Mouse (Mus musculus) right cerebral cortex, postnatal 4 days (tissue): ENCODE results near the gene Lbx1.

Experiments
- DNase-seq: peaks from one replicate; pipeline ENCODE4 v3.0.0-alpha.2; 2022

Lbx1 gene

DNA sequence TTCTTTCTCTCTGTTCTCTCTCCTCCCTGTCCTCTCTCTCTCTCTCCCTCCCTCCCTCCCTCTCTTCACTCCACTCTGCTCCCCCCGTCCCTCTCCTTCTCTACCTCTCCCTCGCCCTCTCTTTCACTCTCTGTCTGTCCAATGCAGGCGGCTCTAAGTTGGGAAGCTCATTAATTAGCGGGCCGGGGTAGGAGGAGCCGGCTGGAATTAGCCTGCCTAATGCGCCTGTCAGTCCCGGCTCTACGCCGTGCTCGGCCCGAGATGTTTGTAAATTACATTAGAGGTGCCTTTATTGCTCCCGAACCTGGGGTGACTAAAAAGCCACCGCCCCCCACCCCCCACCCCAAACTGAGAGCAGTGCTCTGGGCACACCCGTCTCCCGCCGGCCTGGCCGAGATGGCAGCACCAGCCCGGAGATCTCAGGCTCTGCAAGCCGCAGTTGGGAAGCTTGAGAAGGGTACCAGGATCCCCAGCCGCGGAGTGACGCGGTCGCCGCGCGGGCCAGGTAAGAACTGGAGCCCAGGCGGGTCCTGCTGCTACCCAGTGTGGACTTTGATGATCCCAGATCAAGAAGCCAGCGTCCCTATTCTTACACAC, at the start of gene Lbx1:
Gene Lbx1 (minus strand): TSS at position 47 of the 597 bp plus-strand sequence.
- DNase-seq, result no peak

DNA sequence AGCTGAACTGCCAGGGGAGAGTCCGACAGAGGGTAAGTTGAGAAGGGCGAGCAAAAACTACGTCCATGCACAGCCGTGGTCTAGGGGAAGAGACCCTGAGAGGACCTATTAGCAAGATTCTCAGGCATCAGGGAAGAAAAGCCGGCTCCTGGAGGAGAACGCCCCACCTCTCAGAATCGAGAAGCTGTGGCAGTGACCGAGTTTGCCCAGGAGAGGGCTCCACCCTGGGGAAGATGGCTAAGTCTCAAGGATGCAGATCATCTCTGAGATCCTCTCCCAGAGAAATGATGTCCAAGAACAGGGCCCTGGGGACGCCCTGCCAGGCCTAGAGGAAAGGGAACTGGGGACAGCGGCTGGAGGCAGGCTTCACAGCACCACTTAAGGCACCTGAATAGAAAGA, 47.7 kb upstream of the Lbx1 start:
- DNase-seq, result peak; percentile 75

DNA sequence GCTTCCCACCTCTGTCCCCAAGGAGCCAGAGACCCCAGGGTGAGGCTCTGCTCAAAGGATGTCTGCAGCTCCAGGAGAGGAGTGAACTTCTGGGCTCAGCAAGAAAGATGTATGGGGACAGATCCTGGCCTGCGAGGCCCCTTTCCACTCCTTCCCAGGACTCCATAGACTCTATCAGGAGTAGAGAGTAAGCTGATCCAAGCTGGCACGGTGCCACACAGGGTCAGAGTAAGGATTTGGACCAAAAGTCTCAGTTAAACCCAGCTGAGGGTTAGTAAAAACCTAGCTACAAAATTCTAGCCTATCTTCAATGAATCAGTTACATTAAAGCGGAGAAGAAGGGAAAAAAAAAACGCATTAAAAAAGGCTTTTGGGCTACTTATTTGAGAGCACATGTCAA, 40.6 kb upstream of the Lbx1 start:
- DNase-seq, result no peak

DNA sequence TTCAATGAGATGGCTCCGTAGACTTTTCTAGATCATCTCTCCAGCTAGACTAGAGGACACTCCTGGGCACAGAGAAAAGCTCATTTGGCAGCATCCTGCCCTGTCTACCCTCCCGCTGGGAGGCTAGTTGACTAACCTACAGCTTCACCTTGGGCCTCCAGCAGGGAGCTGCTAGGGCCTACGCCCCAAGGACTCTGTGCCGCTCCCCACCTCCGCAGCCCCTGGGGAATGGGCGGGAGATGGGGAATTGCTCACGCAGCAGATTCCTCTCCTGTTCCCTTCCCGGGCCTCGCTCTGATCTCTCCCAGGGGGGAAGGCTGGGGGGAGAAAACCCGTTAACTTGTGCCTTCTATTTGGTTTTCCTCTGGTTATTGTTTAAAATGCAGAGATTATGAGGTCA, 36.4 kb upstream of the Lbx1 start:
- no peak for DNase-seq

DNA sequence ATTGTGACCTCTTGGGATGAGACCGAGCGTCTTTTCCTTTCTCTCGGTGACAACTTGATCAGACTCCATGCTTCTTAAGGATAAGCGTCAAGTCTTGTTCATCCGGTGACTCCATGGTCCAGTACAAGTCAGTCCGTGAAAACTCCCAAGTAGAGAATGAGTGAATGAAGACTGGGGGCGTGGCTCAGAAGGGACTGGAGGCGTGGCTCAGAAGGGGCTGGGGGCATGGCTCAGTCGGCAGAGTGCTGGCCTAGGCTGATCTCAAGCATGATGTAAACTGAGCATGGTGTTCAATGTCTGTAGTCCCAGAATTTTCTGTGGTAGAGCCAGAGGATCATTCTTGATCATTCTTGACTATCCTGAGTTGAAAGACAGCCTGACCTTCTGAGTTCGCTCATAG, 27.4 kb upstream of the Lbx1 start:
- no peak for DNase-seq

DNA sequence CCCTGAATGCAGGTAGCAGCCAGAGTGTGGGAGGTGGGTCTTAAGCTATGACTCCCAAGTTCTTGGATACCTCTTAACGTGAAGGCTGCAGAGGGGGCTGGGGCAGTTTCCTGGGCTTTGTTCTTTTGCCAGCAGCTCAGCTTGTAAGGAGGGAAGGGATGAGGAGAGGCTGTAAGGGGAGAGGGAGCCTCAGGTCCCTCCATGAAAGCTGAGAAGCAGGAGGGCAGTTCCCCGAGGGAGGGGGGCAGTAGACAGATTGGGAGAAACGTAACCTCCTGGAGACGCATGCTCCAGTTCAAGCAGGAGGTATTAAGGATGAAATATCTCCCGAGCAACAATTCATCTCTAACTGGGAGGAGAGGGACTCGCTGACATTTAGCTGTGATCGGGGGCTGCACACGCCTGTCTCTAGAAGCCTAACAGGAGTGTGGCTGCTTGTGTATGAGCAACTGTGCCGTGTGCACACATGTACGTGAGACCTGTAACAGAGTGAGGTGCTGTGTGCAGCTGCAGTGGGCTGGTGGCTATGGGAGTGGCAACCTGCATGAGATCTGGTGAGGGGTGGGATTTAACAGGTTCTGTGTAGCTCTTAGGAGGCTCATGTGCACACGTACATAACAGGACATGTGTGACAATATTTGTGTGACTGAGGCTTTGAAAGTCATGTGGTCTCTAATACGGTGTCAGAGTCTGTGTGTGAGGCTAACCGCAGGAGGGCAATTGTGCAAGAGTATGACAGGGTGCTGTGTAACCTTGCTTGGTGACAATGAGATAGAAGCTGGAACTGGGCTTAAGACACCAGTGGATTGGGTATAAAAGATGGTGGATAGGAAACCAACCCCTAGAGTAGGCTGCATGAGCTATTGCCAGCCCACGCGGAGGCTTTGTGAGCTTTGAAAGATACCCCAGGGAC, 22.1 kb upstream of the Lbx1 start:
- DNase-seq, result no peak

DNA sequence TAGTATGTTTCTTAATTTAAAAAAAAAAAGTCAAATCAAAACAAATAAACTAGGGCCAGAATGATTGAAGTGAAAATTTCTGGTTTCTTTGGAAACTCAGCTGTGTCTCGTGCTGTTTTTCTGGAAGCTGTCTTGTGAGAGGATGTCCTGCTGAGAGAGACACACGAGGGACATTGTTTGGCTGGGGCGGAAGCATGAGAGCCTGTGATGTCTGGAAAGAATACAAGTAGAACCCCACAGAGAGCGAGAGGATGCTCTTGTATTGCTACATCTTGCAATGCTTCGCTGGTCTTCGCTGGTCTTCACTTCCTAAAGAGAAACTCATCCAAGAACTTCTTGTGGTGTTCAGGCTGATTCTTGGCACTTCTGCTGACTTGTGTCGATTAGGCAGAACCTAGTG, 19.2 kb upstream of the Lbx1 start:
- DNase-seq, result no peak

DNA sequence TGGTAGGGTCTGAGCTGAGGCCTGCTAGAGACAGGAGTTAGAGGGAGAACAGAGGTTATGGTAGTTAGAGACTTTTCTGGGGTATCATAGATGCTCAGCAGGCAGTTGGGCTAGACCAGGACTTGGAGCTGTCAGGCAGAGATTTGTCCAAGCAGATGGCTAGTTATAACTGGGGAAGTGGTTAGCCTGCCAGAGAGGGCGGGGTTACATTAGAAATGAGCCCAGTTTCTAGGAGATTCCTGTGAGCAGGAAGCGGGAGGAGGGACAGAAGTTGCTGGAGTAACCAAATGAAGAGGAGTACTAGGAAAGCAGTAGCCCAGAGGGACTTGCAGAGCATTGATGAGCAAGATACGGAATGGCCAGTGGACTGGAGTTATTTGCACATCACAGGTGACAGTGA, 16.8 kb upstream of the Lbx1 start:
- DNase-seq, result no peak

DNA sequence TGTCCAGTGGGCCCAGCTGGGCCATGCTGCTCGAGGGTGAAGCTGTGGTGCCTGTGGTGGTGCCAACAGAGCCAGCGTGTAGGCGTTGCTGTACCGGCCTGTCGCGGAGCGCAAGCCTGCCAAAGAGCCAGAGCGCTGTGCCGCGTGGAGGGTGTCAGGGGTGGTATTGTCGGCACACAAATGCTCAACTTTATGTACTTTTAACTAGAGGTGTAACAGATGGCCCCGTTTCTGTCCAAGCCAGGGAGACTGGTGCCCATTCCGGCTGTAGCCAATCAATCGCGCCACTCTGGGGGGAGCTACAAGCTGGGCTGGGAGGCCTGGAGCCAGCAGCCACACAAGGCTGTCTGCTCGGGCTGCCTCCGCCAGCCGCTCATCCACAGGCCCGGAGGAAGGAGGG, 13.1 kb upstream of the Lbx1 start:
- DNase-seq, result peak; percentile 22

DNA sequence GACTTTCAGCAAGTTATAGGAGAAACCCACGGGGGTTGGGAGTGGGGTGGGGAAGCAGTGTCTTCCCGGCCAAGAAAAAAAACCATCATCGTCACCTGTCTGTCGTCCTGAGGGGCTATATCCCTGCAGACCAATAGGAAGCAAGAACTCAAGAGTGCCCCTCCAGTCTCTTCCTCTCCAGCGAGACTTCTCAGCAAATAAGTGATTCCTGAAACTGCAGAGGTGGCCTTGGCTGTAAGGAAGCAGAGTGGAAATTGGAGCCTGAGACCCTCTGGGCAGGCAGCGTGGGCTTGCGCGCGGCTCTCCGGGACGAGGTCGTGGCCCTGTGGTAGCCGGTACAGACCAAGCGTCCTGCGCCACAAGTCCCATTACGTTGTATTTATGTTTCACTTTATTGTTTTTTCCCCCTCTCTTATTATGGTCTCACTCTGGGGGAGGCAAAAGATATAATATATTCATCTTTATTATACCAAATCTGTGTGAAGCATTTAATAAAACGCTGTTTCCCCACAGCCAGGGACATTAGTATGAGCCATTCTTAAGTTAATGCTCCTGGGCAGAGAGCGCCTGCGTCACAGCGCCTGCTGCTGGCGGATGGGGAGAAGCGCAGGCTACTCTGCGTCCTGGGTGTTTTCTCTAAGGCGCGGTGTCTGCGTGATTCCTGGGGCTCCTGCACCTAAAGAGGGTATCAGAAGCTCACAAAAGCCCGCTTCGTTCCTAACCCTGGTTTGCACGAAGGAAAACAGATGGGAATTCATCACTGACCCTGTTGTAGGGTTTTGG, 8.5 kb upstream of the Lbx1 start:
- peak; percentile 54 for DNase-seq

DNA sequence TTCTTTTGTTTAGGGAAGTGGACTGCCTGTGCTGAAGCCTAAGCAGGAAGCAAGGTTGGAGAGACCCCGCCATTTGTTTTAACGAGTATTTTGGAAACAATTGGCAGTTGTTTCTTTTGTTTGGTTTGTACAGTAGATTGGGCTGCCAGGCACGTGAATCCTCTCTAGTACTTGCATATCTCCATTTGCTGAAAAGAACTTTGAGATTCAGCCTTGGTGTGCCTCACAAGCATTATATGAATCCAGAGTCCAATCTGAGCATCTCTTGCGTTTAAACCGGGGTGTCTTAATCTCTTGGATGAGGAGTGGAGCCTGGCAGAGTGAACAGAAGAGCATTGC, 7.6 kb upstream of the Lbx1 start:
- DNase-seq, result no peak

DNA sequence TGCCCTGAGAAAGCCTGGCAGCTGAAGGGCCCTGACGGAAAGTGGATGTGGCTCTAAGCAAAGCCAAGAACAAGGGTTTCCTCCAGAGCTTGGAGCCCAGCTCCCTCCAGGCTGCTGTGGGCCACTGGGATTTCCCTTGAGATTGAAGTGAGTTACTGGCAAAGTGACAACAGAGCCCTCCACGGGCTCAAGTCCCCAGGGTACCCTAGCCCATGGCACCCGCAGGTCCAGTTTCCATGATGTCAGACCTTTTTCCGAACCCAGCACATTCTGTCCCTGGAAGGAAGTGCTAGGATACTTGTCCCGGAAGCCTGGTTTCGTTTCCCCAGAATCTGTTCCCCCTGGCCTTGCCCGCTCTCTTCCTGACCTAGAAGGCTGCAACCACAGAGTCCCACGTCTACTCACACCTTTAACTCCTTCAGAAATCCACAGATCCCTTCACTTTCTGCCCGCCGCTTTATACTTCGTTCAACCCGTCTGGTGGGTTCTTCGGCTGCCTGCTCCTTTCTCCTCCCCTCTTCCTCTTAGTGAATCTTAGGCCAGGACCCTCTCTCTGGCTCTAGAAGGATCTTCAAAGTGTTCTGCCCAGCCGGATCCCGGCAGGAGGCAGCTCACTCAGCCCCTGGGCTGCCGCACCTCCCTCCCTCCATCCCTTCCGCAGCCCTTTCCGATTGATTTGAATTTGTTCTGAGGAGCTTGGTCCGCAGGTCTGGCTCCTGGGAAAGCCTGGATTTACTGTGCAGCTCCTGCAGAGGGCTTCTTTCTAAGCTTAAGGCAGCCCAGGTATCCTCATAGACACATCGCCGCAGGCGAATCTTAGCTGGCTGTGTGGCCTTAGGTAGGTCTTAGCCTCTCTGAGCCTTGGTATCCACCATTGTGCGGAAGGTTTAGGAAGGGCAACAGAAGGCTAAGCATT, 7.0 kb upstream of the Lbx1 start:
- no peak for DNase-seq

DNA sequence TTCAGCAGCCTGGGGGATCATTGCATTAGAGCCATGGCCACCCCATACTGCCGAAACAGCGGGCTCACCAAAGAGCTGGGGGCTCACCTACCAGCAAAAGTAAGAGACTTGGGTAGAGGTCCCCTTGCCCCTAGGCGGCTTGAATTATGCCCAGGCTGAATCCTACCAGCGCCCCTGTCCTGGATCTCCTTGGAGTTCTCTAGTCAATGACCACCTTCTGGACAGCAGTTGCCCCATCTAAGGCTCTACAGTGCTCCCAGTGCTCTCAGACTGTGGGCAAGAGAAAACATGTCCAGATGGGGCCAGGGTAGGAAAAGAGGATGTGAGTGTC, 6.4 kb upstream of the Lbx1 start:
- DNase-seq, result no peak

DNA sequence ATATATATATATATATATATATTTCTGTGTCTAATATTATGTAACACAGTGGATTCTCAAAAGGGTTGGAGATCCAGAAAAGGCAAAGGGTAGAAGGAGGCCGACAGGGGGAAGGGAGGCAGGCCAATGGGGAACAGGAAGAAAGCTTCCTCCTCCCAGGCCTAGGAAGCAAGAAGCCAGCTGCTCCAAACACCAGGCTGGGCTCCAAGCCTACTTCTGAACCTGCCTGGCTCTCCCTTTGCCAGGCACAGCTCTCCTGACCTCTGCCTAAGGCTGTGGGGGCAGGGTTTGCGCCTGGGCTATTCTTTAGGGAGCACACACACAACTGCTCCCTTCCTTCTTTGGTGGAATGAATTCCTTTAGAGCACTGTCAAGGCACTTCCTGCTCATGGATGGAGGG, 4.4 kb upstream of the Lbx1 start:
- no peak for DNase-seq

DNA sequence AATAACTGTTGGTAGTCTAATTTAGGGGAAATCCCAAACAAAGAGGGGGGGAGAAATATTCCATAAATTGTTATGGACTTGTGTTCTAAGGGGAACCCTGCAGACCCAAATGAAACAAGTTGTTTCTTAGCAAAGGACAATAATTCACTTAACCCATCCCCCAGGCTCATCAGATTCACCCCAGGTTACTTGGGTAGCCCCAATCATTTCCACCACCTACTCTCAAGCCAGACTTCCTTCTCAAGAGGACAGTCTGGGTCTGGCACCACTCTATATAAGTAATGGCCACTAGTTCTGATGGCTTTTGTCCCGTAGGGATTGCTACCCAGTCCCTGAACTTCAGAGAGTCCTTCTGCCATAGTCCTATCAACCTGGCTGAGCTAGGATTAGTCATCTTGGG, 3.6 kb upstream of the Lbx1 start:
- no peak for DNase-seq

DNA sequence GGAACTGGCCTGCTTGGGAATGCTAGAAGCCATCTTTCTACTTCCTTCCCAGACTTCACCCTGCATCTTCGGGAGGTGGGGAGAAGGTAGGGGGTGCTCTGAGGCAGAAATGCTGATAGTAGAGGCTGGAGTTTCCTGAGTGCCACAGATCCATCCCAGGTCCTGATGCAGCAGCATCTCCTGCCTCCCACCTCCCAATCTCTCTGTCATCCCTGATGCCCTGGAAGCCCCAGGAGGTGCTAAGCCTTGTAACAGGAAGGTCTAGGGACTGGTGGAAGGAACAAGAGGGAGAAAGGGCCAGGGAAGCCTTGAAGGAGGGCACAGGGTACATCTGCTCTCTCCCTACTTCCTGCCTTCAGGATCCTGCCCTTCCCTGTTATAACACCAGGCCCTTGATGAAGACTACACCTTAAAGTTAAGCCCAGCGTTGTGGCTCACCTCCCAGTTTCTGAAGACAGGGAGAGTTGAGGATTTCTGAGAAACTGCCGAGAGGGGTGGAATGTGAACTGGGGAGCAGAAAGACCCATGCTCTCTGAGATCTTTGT, 2.1 kb upstream of the Lbx1 start:
- no peak for DNase-seq

DNA sequence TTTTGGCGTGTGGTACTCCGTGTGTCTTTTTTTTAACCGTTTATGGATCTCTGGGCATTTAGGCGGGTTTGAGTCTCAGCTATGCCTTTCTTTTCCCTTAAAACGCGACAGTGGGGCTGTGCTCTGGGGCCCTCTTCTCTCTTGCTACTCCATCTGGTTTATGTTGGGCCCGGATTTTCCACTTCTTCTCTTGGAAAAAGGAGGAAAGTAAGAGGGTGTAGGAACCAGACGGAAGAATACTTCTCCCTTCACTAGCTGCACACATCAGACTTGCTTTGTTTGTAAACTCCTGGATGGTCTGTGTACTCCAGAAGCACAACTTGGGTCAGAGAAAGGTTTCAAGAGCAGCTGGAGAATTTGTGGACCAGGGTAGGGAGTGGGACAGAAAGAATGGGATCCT, 1.5 kb upstream of the Lbx1 start:
- DNase-seq, result no peak

DNA sequence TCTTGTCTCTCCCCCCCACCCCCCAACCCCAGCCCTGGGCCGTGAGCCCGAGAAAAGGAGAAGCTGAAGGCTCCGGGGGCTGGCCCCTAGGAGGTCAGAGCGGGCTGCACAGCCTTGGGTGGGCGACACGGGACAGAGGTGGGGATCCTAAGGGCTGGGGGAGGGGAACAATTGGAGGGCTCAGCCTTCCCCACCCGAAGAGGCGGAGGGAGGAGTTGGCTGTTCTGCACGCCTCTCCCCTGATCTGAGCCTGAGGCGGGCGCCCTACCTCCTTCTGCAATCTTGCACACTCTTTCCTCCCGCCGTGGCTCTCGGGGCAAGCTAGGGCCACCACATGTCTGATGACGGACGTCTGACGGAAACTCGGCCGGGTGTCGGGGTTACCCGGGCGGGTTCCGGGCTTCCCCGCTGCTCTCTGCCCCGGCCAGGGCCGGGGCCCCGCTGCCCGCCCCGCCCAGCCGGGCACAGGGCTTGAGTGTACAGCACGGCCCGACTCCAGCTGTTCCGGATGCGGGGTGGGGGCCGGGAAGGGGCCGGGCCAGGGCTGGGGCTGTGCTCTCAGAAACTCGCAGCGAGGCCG, 841 bp upstream of the Lbx1 start:
- DNase-seq, result no peak

DNA sequence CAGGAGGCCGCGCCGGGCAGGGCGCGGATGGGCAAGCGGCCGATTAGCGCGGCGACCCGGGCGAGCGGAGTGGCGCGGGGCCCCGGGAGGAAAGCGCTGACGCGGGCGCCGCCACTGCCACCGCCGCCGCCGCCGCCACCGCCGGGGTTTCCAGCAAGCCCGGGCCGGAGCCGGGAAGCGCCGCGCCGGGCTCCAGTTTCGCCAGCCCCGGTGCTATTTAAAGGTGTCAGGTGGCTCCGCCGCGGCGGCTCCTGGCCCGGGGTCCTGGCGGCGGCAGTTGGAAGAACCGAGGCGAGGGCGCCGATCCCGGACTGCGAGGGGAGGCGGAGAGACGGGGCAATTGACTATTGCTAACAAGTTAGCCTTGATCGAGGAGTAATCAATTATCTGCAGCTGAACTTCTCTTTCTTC, 276 bp downstream of the Lbx1 start:
- no peak for DNase-seq

DNA sequence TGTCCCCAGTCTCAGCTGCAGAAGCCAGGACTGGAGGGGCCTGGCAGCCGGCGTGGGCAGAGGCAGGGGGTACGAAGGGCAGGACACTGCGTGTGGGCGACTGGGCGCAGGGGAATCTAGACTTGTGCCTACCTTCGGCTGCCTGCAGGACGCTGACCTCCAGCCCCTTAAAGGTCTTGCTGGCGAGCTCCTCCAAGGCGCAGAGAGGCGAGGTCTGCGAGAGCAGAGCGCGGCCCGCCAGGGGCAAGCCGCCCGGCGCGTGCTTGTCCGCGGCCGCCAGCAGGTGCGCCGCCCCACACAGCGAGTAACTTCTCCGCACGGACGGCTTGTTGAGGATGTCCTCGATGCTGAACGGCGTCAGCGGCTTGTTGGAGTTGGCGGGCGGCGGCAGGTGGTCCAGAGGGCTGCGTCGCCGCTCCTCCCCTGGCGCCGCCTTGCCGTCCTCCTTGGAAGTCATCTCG, 811 bp downstream of the Lbx1 start:
- no peak for DNase-seq

DNA sequence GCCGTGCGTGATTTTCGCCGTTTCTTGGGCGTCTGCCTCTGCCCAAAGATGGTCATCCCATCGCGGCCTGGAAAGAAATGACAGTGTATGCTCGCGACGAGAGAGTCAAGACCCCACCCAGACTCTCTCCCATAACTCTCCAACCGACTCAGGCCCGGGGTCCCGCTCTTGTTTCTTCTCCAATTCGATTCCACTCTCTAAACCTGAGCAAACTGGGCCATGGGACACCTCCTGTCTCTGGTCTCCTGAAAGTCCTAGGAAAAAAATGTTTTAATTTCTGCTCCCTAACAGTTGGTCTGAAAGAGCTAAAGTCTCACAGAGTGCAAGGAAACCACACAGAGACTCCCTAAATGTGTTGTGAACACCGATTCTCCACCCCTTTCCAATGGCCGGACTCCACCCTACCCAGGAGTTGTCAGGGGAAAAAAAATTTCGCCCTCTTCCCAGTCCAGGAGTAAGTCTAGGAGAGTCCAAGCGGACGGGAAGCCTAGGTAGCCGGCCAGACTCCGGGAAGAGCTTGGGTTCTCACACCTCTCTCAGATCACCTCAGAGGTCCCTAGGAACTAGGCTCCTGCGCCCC, 1.3 kb downstream of the Lbx1 start:
- DNase-seq, result no peak
